Mouse (Mus musculus): ENCODE results near the gene Dmrtb1. TPM values are rescaled to one million over a fixed set of nuclear protein-coding genes. Genes with fewer than 3 reads are reported as not detected.

The Dmrtb1 gene
- polyA plus RNA-seq, 1 experiment from 2014 or later = not detected

DNA sequence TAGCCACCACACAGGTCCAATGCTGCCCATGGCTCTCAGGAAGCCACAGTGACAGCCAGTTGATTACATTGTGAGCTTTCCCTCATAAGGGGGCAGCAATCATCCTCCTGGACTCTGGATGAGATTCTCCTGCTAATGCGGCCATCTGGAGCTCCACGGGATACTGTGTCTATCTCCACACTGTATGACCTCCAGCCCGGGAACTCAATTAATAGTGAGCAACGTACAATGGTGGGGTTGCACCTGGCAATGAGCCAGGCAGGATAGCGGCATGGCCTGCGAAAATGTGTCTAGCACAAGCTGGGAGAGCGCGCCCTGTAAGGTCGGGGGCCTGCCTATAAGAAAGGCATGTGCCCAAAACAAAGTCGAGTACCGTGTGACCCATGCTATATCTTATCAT is 23.4 kb downstream of the Dmrtb1 start:
- H3K4me1 ChIP-seq (ENCODE audit: control insufficient read depth, insufficient read depth, low read length) = no peaks in the 10 kb centered on the region
- H3K9ac ChIP-seq (ENCODE audit: low read depth, low read length) = no peak overlapping the region
- no peak overlapping the region for H3K4me2 ChIP-seq (ENCODE audit: low read depth, low read length)
- H3K9me3 ChIP-seq (ENCODE audit: control insufficient read depth, low read length) = no peaks in the 10 kb centered on the region
- no peak overlapping the region for H3K27ac ChIP-seq (ENCODE audit: low read length)
- H3K4me3 ChIP-seq (ENCODE audit: low read length) = no peak overlapping the region
- 88% methylated on average over 11 of the region's 11 CpGs for WGBS
- H3K27me3 ChIP-seq (replicated peaks; ENCODE audit: control insufficient read depth, insufficient read depth, low read length) = no peaks in the 10 kb centered on the region
- no peaks in the 10 kb centered on the region for H3K36me3 ChIP-seq (ENCODE audit: control insufficient read depth, insufficient read depth, low read length)
- ATAC-seq = no peak

DNA sequence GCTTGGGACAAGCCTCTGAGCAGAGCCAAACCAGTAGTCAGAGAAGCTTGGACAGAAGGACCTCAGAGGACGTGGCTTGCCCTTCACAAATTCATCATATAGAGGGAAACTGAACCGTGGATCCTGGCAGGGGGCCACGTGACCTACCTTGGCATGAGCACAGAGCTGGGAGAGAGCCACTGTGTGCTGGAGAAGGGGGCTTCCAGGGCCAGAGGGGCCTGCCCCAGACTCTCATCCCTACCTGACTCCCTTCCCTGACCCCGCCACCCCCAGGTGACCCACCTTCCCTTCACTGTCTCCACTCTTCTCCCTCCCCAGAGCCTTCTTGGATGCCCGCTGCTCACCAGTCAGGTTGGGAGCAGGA is 30.8 kb downstream of the Dmrtb1 start:
- no peak overlapping the region for H3K9ac ChIP-seq (ENCODE audit: low read depth, low read length)
- H3K9me3 ChIP-seq (ENCODE audit: control insufficient read depth, low read length) = no peaks in the 10 kb centered on the region
- H3K4me3 ChIP-seq (ENCODE audit: low read length) = no peak overlapping the region
- no peak overlapping the region for H3K4me2 ChIP-seq (ENCODE audit: low read depth, low read length)
- peaks cover 4% of the 10 kb centered on the region; the same call in 1 of the 2 replicates for H3K4me1 ChIP-seq (ENCODE audit: control insufficient read depth, insufficient read depth, low read length)
- no peaks in the 10 kb centered on the region for H3K36me3 ChIP-seq (ENCODE audit: control insufficient read depth, insufficient read depth, low read length)
- 67% methylated on average over 5 of the region's 5 CpGs for WGBS
- no peak for ATAC-seq
- no peaks in the 10 kb centered on the region for H3K27me3 ChIP-seq (replicated peaks; ENCODE audit: control insufficient read depth, insufficient read depth, low read length)
- no peak overlapping the region for H3K27ac ChIP-seq (ENCODE audit: low read length)

DNA sequence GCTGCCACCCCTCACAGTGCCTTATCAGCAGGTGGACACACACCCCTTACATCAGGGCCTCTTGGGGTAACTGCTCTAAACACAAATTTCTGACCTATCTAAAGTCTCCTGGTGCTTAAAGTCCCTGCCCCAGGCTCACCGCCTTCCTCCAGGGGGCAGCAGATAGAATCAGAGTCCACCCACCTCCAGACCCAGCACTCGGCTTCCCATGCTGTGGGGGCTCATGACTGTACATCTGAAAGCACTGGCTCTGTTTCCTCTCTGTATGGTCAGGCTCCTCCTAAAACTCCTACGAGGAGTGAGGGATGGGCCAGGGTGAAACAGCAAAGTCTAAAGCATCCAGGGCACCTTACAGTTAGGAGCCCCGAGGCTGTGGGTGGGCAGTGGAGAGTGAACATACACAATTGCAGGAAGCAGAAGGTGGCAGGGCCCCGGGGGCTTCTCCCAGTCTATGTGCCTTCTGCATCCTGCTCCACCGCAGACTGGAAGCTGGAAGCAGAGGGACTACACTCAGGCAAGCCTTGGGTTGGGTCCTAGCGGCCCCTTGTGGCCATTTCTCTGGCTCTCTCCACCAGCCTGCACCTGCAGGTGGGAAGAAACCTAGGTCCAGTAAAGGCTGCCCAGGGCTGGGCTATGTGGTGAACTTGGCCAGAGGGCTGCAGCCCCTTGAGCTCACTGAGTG is 31.3 kb downstream of the Dmrtb1 start:
- Histone ChIP-seq H3K9ac (ENCODE audit: low read depth, low read length) (no peak overlapping the region), H3K4me3 (ENCODE audit: low read length) (no peak overlapping the region), H3K4me2 (ENCODE audit: low read depth, low read length) (peak overlapping the region; percentile 5; the same call in 1 of the 2 replicates), H3K27me3 (replicated peaks; ENCODE audit: control insufficient read depth, insufficient read depth, low read length) (no peaks in the 10 kb centered on the region), H3K4me1 (ENCODE audit: control insufficient read depth, insufficient read depth, low read length) (peaks cover 4% of the 10 kb centered on the region; the same call in 1 of the 2 replicates), H3K27ac (ENCODE audit: low read length) (no peak overlapping the region), H3K9me3 (ENCODE audit: control insufficient read depth, low read length) (no peaks in the 10 kb centered on the region), H3K36me3 (ENCODE audit: control insufficient read depth, insufficient read depth, low read length) (no peaks in the 10 kb centered on the region)
- 12% methylated on average over 7 of the region's 7 CpGs for WGBS
- peak; percentile 86 for ATAC-seq

DNA sequence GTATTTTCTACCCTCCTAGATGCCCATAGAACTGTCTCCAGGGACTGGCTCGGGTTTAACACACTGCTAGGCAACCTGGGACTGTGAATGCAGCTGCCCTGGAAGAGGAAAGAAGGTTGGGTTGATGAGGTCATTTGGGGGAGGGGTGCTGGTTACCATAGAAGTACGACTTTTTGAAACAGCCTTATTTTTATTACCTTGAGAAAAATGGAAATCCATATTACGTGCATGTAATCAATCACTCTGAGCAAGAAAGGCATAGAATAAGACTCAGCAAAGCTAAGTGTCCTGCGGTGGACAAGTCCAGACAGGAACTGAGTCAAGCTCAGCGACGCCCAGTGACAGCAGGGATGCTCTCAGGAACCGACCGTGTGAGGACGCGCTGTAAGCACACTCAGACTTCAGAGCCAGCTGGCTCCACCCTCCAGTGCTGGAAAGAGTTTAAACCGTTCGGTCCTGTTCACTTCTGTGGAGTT is 33.0 kb downstream of the Dmrtb1 start:
- Histone ChIP-seq H3K27ac (ENCODE audit: low read length) (no peak overlapping the region), H3K36me3 (ENCODE audit: control insufficient read depth, insufficient read depth, low read length) (no peaks in the 10 kb centered on the region), H3K4me3 (ENCODE audit: low read length) (no peak overlapping the region), H3K9ac (ENCODE audit: low read depth, low read length) (no peak overlapping the region), H3K27me3 (replicated peaks; ENCODE audit: control insufficient read depth, insufficient read depth, low read length) (no peaks in the 10 kb centered on the region), H3K4me1 (ENCODE audit: control insufficient read depth, insufficient read depth, low read length) (peaks cover 4% of the 10 kb centered on the region; the same call in 1 of the 2 replicates), H3K4me2 (ENCODE audit: low read depth, low read length) (no peak overlapping the region), H3K9me3 (ENCODE audit: control insufficient read depth, low read length) (no peaks in the 10 kb centered on the region)
- WGBS = 28% methylated on average over 12 of the region's 12 CpGs
- ATAC-seq = no peak

DNA sequence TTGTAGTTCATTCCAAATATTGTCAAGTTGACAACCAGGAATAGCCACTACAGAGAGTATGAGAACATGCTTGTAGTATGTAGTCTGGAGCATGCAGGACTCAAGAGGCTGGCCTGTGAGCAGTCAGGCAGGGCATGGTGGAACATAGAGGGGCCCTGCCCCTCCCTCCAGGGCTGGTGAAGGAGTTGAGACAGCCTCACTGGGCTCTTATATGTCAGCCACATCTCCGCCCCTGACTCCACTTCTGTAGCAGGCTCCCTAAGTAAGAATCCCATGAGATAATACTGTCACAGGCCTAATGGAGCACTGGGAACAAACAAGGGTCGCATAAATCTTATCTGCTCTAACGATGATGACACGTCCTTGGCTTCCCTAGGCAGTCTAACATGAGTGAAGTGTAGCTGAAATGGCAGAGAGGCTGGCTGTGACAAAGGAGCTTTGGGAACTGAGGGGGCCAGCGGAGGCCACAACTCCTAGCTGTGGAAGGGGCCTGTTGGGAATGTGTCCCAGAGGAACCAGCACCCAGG is 35.0 kb downstream of the Dmrtb1 start:
- no peak overlapping the region for H3K9ac ChIP-seq (ENCODE audit: low read depth, low read length)
- H3K9me3 ChIP-seq (ENCODE audit: control insufficient read depth, low read length) = no peaks in the 10 kb centered on the region
- no peak overlapping the region for H3K4me3 ChIP-seq (ENCODE audit: low read length)
- H3K4me1 ChIP-seq (ENCODE audit: control insufficient read depth, insufficient read depth, low read length) = peaks cover 4% of the 10 kb centered on the region; the same call in 1 of the 2 replicates
- ATAC-seq = no peak
- WGBS = 68% methylated on average over 5 of the region's 5 CpGs
- no peaks in the 10 kb centered on the region for H3K36me3 ChIP-seq (ENCODE audit: control insufficient read depth, insufficient read depth, low read length)
- no peak overlapping the region for H3K4me2 ChIP-seq (ENCODE audit: low read depth, low read length)
- no peaks in the 10 kb centered on the region for H3K27me3 ChIP-seq (replicated peaks; ENCODE audit: control insufficient read depth, insufficient read depth, low read length)
- H3K27ac ChIP-seq (ENCODE audit: low read length) = no peak overlapping the region

DNA sequence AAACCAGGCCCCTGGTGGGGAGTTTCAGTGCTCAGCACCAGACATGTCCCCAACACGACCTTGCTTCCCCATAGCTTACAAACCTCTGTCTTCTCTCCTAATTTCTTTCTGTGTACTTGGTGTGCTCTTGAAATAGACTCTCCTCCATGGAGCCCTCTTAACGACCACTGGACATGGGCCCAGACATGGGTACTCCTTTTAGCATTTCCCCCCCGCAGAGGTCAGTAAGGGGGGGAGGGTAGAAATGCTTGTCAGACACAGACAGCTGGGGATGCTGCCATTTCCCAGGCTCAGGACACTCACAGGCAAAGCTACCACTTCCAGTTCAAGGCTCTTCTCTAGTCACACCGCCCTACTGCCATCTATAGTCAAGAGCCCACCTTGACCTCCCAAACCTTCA is 42.4 kb downstream of the Dmrtb1 start:
- WGBS = 71% methylated on average over 4 of the region's 4 CpGs
- no peak overlapping the region for H3K4me2 ChIP-seq (ENCODE audit: low read depth, low read length)
- no peak overlapping the region for H3K4me3 ChIP-seq (ENCODE audit: low read length)
- ATAC-seq = no peak
- H3K4me1 ChIP-seq (ENCODE audit: control insufficient read depth, insufficient read depth, low read length) = peaks cover 13% of the 10 kb centered on the region
- H3K27me3 ChIP-seq (replicated peaks; ENCODE audit: control insufficient read depth, insufficient read depth, low read length) = no peaks in the 10 kb centered on the region
- H3K9ac ChIP-seq (ENCODE audit: low read depth, low read length) = no peak overlapping the region
- H3K27ac ChIP-seq (ENCODE audit: low read length) = no peak overlapping the region
- no peaks in the 10 kb centered on the region for H3K9me3 ChIP-seq (ENCODE audit: control insufficient read depth, low read length)
- H3K36me3 ChIP-seq (ENCODE audit: control insufficient read depth, insufficient read depth, low read length) = no peaks in the 10 kb centered on the region

DNA sequence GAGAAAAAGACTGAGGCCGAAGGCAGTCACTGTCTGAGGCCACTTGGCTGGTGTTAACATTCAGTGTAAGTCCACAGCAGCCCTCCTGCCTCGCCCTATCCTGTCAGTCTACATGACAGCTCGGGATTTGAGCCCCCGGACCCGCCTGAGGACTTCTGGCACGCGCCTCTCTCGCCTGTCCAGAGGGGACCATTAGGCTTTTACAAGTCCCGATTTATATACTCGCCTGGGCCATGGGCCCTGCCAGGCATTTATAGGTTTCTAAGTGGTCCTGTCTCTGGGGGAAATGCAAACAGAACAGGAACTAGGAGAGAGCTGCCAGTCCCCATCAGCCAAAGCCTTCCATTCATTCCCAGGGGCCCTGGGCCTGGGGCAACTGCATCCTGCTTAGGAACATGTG is 45.7 kb downstream of the Dmrtb1 start:
- ATAC-seq = 0 out of 2 replicates have a peak, but pooled peaks have one; percentile 18
- WGBS = 59% methylated on average over 10 of the region's 10 CpGs
- peak overlapping the region; percentile 21; the same call in 1 of the 2 replicates for H3K27ac ChIP-seq (ENCODE audit: low read length)

DNA sequence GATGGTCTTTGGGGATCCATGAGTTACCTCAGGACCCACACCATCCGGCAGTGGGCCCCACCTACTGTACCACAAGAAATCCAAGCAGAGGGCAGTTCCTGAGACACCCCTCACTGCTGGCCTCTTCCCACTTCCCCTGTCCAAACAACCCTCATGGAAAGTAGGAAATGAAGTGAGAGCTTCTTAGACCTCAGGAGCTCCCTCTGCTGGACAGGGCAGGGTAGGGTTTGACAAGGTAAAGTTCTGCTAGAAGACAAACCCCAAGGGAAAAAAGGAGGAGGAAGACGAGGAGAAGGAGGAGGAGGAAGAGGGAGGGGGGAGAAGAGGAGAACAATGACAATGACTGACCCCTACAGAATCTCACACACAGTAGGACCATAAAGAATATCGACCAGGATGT is 46.4 kb downstream of the Dmrtb1 start:
- no peak for ATAC-seq
- Histone ChIP-seq H3K9ac (ENCODE audit: low read depth, low read length) (no peak overlapping the region), H3K36me3 (ENCODE audit: control insufficient read depth, insufficient read depth, low read length) (no peaks in the 10 kb centered on the region), H3K27me3 (replicated peaks; ENCODE audit: control insufficient read depth, insufficient read depth, low read length) (no peaks in the 10 kb centered on the region), H3K9me3 (ENCODE audit: control insufficient read depth, low read length) (no peaks in the 10 kb centered on the region), H3K4me3 (ENCODE audit: low read length) (no peak overlapping the region), H3K4me1 (ENCODE audit: control insufficient read depth, insufficient read depth, low read length) (peaks cover 13% of the 10 kb centered on the region), H3K27ac (ENCODE audit: low read length) (no peak overlapping the region), H3K4me2 (ENCODE audit: low read depth, low read length) (no peak overlapping the region)
- WGBS = 71% methylated on average over 3 of the region's 3 CpGs

More for the DNA sequence above, 45.7 kb downstream of the Dmrtb1 start:
- H3K9ac ChIP-seq (ENCODE audit: low read depth, low read length) = no peak overlapping the region
- H3K9me3 ChIP-seq (ENCODE audit: control insufficient read depth, low read length) = no peaks in the 10 kb centered on the region
- no peaks in the 10 kb centered on the region for H3K36me3 ChIP-seq (ENCODE audit: control insufficient read depth, insufficient read depth, low read length)
- no peak overlapping the region for H3K4me2 ChIP-seq (ENCODE audit: low read depth, low read length)
- H3K27me3 ChIP-seq (replicated peaks; ENCODE audit: control insufficient read depth, insufficient read depth, low read length) = no peaks in the 10 kb centered on the region
- H3K4me3 ChIP-seq (ENCODE audit: low read length) = no peak overlapping the region
- H3K4me1 ChIP-seq (ENCODE audit: control insufficient read depth, insufficient read depth, low read length) = peaks cover 13% of the 10 kb centered on the region

DNA sequence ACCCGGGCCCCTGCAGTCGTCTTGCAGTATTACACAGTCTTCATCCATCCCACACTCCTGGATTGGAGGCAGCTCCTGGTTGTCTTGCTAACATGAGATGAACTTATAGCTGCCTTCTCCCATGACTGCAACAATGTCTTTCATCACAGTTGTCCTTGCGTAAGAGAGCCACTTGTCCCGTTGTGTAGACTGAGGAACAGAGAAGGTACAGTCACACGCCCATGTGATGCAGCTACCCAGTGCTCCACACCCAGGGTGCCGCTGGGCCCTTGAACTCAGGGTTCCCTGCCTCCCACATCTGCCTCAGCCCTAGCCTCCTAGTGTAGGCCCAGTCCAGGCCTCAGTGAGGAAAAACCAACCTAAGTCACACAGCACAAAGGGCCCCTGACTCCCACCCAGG is 47.9 kb downstream of the Dmrtb1 start:
- Histone ChIP-seq H3K9me3 (ENCODE audit: control insufficient read depth, low read length) (no peaks in the 10 kb centered on the region), H3K9ac (ENCODE audit: low read depth, low read length) (no peak overlapping the region), H3K4me3 (ENCODE audit: low read length) (no peak overlapping the region), H3K4me2 (ENCODE audit: low read depth, low read length) (no peak overlapping the region), H3K27ac (ENCODE audit: low read length) (no peak overlapping the region), H3K27me3 (replicated peaks; ENCODE audit: control insufficient read depth, insufficient read depth, low read length) (no peaks in the 10 kb centered on the region), H3K4me1 (ENCODE audit: control insufficient read depth, insufficient read depth, low read length) (peaks cover 9% of the 10 kb centered on the region), H3K36me3 (ENCODE audit: control insufficient read depth, insufficient read depth, low read length) (no peaks in the 10 kb centered on the region)
- no peak for ATAC-seq
- 75% methylated on average over 6 of the region's 6 CpGs for WGBS
